Comparison of ENCODE assay signal across 14 mouse cellular contexts in genomic region chr13:59688338-59688770, GRCm38 (mm10). TPM values are rescaled to one million over a fixed set of nuclear protein-coding genes. Genes with fewer than 3 reads are reported as not detected.
DNase-seq lines count a peak whose midpoint lies in the region; ATAC-seq lines count a peak whose summit lies in the region.
"Had no signal": no experiment of that assay in that cellular context is flagged by ENCODE, and none has a peak within 500 bp of the region (broad histone marks: within the 10 kb centered on the region; RNA-seq: fewer than 3 reads in every experiment).

No protein-coding gene starts in this region.

- no peaks in the 10 kb centered on the region for H3K36me3 ChIP-seq in heart, embryonic 11.5 days (ENCODE audit: control insufficient read depth, insufficient read depth, low read length)
- H3K36me3 ChIP-seq in forebrain, embryonic 10.5 days (replicated peaks) = no peaks in the 10 kb centered on the region
- H3K36me3 ChIP-seq: hindbrain, embryonic 13.5 days; liver, embryonic 13.5 days; midbrain, embryonic 15.5 days had no signal

- peak overlapping the region; percentile 16 for H3K4me3 ChIP-seq in heart, embryonic 11.5 days (ENCODE audit: low read depth, low read length)
- no peak overlapping the region for H3K4me3 ChIP-seq in forebrain, embryonic 10.5 days
- H3K4me3 ChIP-seq: forebrain, embryonic 13.5 days; hindbrain, embryonic 13.5 days; liver, embryonic 13.5 days; midbrain, embryonic 15.5 days had no signal

- H3K4me1 ChIP-seq in heart, embryonic 11.5 days (ENCODE audit: control insufficient read depth, insufficient read depth, low read length) = no peaks in the 10 kb centered on the region
- H3K4me1 ChIP-seq in forebrain, embryonic 10.5 days = peaks cover 15% of the 10 kb centered on the region
- H3K4me1 ChIP-seq: forebrain, embryonic 13.5 days; hindbrain, embryonic 13.5 days; midbrain, embryonic 15.5 days had no signal

- no peak for ATAC-seq in heart, embryonic 11.5 days (replicated peaks; ENCODE audit: insufficient number of reproducible peaks, low FRiP score, low TSS enrichment)
- no peak for ATAC-seq in erythroblast, adult 5-6 weeks (replicated peaks; ENCODE audit: low FRiP score, poor library complexity, severe bottlenecking)
- ATAC-seq: forebrain, embryonic 13.5 days; midbrain, embryonic 15.5 days had no signal

- WGBS in heart, embryonic 11.5 days (ENCODE audit: insufficient replicate concordance) = 27% methylated on average over 13 of the region's 13 CpGs
- WGBS in forebrain, embryonic 10.5 days = 74% methylated on average over 13 of the region's 13 CpGs

- peak; percentile 27 for DNase-seq in adrenal gland, postnatal 14 days
- no peak for DNase-seq in adrenal gland, adult 8-10 months
- peak; percentile 22 to 30 for DNase-seq in left cerebral cortex, adult 18-20 months (ENCODE audit: low spot score in 2 of 2)
- DNase-seq in left cerebral cortex, postnatal 36 days (ENCODE audit: low spot score in 2 of 2) = no peak
- peak; percentile 31 to 33 for DNase-seq in B cell, adult 2 months
- DNase-seq in forebrain, embryonic 10.5 days (ENCODE audit: extremely low spot score, low spot score) = no peak
- DNase-seq: liver, embryonic 13.5 days had no signal

- no peaks in the 10 kb centered on the region for H3K9me3 ChIP-seq in heart, embryonic 11.5 days (replicated peaks; ENCODE audit: control insufficient read depth, low read length)
- peaks cover 4% of the 10 kb centered on the region; the same call in 1 of the 2 replicates for H3K9me3 ChIP-seq in forebrain, embryonic 10.5 days
- H3K9me3 ChIP-seq: forebrain, embryonic 13.5 days; hindbrain, embryonic 13.5 days; liver, embryonic 13.5 days; midbrain, embryonic 15.5 days had no signal

- peak overlapping the region; percentile 66; the same call in 1 of the 2 replicates for H3K27ac ChIP-seq in heart, embryonic 11.5 days (ENCODE audit: low read depth, low read length)
- no peak overlapping the region for H3K27ac ChIP-seq in forebrain, embryonic 10.5 days
- H3K27ac ChIP-seq: forebrain, embryonic 13.5 days; hindbrain, embryonic 13.5 days; liver, embryonic 13.5 days; midbrain, embryonic 15.5 days had no signal

- intact Hi-C loops in left cerebral cortex, postnatal 36 days (cut with DNase I) = no loop called here

- peak overlapping the region; percentile 43; the same call in 1 of the 2 replicates for H3K9ac ChIP-seq in heart, embryonic 11.5 days (ENCODE audit: low read depth, low read length)
- H3K9ac ChIP-seq: forebrain, embryonic 13.5 days; hindbrain, embryonic 13.5 days; liver, embryonic 13.5 days; midbrain, embryonic 15.5 days had no signal

- peak overlapping the region; percentile 61 for H3K4me2 ChIP-seq in heart, embryonic 11.5 days
- H3K4me2 ChIP-seq: forebrain, embryonic 13.5 days; hindbrain, embryonic 13.5 days; liver, embryonic 13.5 days; midbrain, embryonic 15.5 days had no signal

- H3K27me3 ChIP-seq in heart, embryonic 11.5 days (ENCODE audit: control insufficient read depth, insufficient read depth, low read length) = no peaks in the 10 kb centered on the region
- no peaks in the 10 kb centered on the region for H3K27me3 ChIP-seq in forebrain, embryonic 10.5 days (ENCODE audit: poor library complexity, severe bottlenecking)
- H3K27me3 ChIP-seq: forebrain, embryonic 13.5 days; hindbrain, embryonic 13.5 days; midbrain, embryonic 15.5 days had no signal

RNA-seq across cellular contexts. Expression of gene 4921517D22Rik, which starts 5.6 kb away (rescaled TPM):
- total RNA-seq in adrenal gland, postnatal 14 days (2021) = not detected in 2 replicates
- total RNA-seq in adrenal gland, adult 8-10 months (2022) = not detected
- not detected for total RNA-seq in left cerebral cortex, adult 18-20 months (2021)
- total RNA-seq in left cerebral cortex, postnatal 36 days (2021) = not detected
- not detected in 2 replicates for polyA plus RNA-seq in heart, embryonic 11.5 days (2014; fragmentation: Nextera tagmentation; extraction: Ambion mirVana)
- not detected in 2 replicates for polyA plus RNA-seq in forebrain, embryonic 10.5 days (2016; fragmentation: Nextera tagmentation; extraction: Ambion mirVana)
- total RNA-seq in erythroblast, adult 5-6 weeks (2015; ENCODE audit: low replicate concordance) = not detected in 2 replicates
- not detected in 2 replicates for total RNA-seq in erythroblast, adult 5-6 weeks (2017; ENCODE audit: low replicate concordance)
- total RNA-seq: adrenal gland, postnatal 36 days; layer of hippocampus, adult 8-10 months had no signal
- polyA plus RNA-seq: forebrain, embryonic 13.5 days; hindbrain, embryonic 13.5 days; liver, embryonic 13.5 days; midbrain, embryonic 15.5 days had no signal

RNA-seq across cellular contexts. Expression of gene Golm1, which starts 12.7 kb away (rescaled TPM):
- total RNA-seq in adrenal gland, postnatal 14 days (2021) = 10.7 and 13.7 TPM in 2 replicates
- 10 to 100 TPM in 1 of 4 experiments, 1 to 10 TPM in 3; 7.1 to 10.2 (median 8.1) TPM for total RNA-seq in adrenal gland, adult 8-10 months (2022)
- total RNA-seq in left cerebral cortex, adult 18-20 months (2021) = 10 to 100 TPM; 16.4 to 17.8 TPM
- 10 to 100 TPM; 17.2 to 20.5 TPM for total RNA-seq in left cerebral cortex, postnatal 36 days (2021)
- polyA plus RNA-seq in heart, embryonic 11.5 days (2014; fragmentation: Nextera tagmentation; extraction: Ambion mirVana) = 64.8 and 68.7 TPM in 2 replicates
- polyA plus RNA-seq in forebrain, embryonic 10.5 days (2016; fragmentation: Nextera tagmentation; extraction: Ambion mirVana) = 142 and 154 TPM in 2 replicates
- 13.4 and 16.1 TPM in 2 replicates for total RNA-seq in erythroblast, adult 5-6 weeks (2015; ENCODE audit: low replicate concordance)
- total RNA-seq in erythroblast, adult 5-6 weeks (2017; ENCODE audit: low replicate concordance) = 21.4 and 25.2 TPM in 2 replicates

RNA-seq across cellular contexts. Expression of gene Spata31d1a, which starts 21.8 kb away (rescaled TPM):
- not detected in 2 replicates for total RNA-seq in adrenal gland, postnatal 14 days (2021)
- not detected for total RNA-seq in adrenal gland, adult 8-10 months (2022)
- under 1 TPM in 1 of 2 experiments, not detected in 1; 0.16 TPM for total RNA-seq in left cerebral cortex, adult 18-20 months (2021)
- under 1 TPM; 0.12 to 0.25 TPM for total RNA-seq in left cerebral cortex, postnatal 36 days (2021)
- polyA plus RNA-seq in heart, embryonic 11.5 days (2014; fragmentation: Nextera tagmentation; extraction: Ambion mirVana) = not detected in 2 replicates
- 0.04 and 0.05 TPM in 2 replicates for polyA plus RNA-seq in forebrain, embryonic 10.5 days (2016; fragmentation: Nextera tagmentation; extraction: Ambion mirVana)
- total RNA-seq in erythroblast, adult 5-6 weeks (2015; ENCODE audit: low replicate concordance) = not detected in 2 replicates
- not detected in 2 replicates for total RNA-seq in erythroblast, adult 5-6 weeks (2017; ENCODE audit: low replicate concordance)
- total RNA-seq: adrenal gland, postnatal 36 days had no signal
- polyA plus RNA-seq: hindbrain, embryonic 13.5 days had no signal

RNA-seq across cellular contexts. Expression of gene Spata31d1b, which starts 23.7 kb away (rescaled TPM):
- total RNA-seq in adrenal gland, postnatal 14 days (2021) = not detected in 2 replicates
- not detected for total RNA-seq in adrenal gland, adult 8-10 months (2022)
- under 1 TPM in 1 of 2 experiments, not detected in 1; 0.09 TPM for total RNA-seq in left cerebral cortex, adult 18-20 months (2021)
- total RNA-seq in left cerebral cortex, postnatal 36 days (2021) = not detected
- not detected in 2 replicates for polyA plus RNA-seq in heart, embryonic 11.5 days (2014; fragmentation: Nextera tagmentation; extraction: Ambion mirVana)
- 0.04 TPM in 1 of 2 replicates, not detected in the other for polyA plus RNA-seq in forebrain, embryonic 10.5 days (2016; fragmentation: Nextera tagmentation; extraction: Ambion mirVana)
- total RNA-seq in erythroblast, adult 5-6 weeks (2015; ENCODE audit: low replicate concordance) = not detected in 2 replicates
- not detected in 2 replicates for total RNA-seq in erythroblast, adult 5-6 weeks (2017; ENCODE audit: low replicate concordance)
- total RNA-seq: adrenal gland, postnatal 36 days had no signal
- polyA plus RNA-seq: forebrain, embryonic 13.5 days; hindbrain, embryonic 13.5 days; liver, embryonic 13.5 days; midbrain, embryonic 15.5 days had no signal

RNA-seq across cellular contexts. Expression of gene Spata31d1d, which starts 43.2 kb away (rescaled TPM):
- not detected in 2 replicates for total RNA-seq in adrenal gland, postnatal 14 days (2021)
- not detected for total RNA-seq in adrenal gland, adult 8-10 months (2022)
- not detected for total RNA-seq in left cerebral cortex, adult 18-20 months (2021)
- total RNA-seq in left cerebral cortex, postnatal 36 days (2021) = not detected
- not detected in 2 replicates for polyA plus RNA-seq in heart, embryonic 11.5 days (2014; fragmentation: Nextera tagmentation; extraction: Ambion mirVana)
- not detected in 2 replicates for polyA plus RNA-seq in forebrain, embryonic 10.5 days (2016; fragmentation: Nextera tagmentation; extraction: Ambion mirVana)
- total RNA-seq in erythroblast, adult 5-6 weeks (2015; ENCODE audit: low replicate concordance) = not detected in 2 replicates
- total RNA-seq in erythroblast, adult 5-6 weeks (2017; ENCODE audit: low replicate concordance) = 0.26 TPM in 1 of 2 replicates, not detected in the other
- total RNA-seq: adrenal gland, postnatal 36 days; layer of hippocampus, adult 8-10 months had no signal
- polyA plus RNA-seq: forebrain, embryonic 13.5 days; hindbrain, embryonic 13.5 days; liver, embryonic 13.5 days; midbrain, embryonic 15.5 days had no signal

Comparison
In these comparisons a context has a peak if more than half of its experiments do, and no peak if none do; other contexts are left out.
1. DNase-seq: peak in adrenal gland, postnatal 14 days (single experiment), left cerebral cortex, adult 18-20 months (2 of 2) and B cell, adult 2 months (2 of 2); none in adrenal gland, adult 8-10 months (single experiment), left cerebral cortex, postnatal 36 days (0 of 2) and forebrain, embryonic 10.5 days (single experiment).